Mouse (Mus musculus): ENCODE measurements at regions not wholly inside any gene's neighbourhood (a gene's known extent, or its start where the extent isn't known, plus 50 kb on each side); places are given as distances from the start of the nearest gene placed in this dataset.

DNA sequence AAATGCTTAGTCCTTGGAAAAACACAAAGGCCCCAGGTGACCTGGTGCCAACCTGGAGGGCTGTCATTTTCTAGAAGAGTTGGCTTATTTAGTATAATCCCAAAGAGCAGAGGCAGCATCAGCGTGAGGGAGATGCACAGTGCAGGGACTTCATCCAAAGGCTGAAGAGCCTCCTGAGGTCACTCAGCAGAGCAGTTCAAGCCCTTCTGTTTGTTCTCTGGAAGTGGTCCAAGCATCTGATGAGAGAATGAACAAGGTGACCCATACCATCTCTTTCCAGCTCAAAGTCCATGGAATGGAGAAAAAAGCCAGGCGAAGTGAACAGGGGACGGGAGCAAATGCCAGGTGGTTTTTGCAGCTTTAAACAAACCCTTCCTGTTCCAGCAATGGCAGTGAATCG, 695.9 kb downstream of the Diaph3 start:
- no peak for ATAC-seq (replicated peaks; ENCODE audit: low FRiP score, low TSS enrichment, poor library complexity, severe bottlenecking)

DNA sequence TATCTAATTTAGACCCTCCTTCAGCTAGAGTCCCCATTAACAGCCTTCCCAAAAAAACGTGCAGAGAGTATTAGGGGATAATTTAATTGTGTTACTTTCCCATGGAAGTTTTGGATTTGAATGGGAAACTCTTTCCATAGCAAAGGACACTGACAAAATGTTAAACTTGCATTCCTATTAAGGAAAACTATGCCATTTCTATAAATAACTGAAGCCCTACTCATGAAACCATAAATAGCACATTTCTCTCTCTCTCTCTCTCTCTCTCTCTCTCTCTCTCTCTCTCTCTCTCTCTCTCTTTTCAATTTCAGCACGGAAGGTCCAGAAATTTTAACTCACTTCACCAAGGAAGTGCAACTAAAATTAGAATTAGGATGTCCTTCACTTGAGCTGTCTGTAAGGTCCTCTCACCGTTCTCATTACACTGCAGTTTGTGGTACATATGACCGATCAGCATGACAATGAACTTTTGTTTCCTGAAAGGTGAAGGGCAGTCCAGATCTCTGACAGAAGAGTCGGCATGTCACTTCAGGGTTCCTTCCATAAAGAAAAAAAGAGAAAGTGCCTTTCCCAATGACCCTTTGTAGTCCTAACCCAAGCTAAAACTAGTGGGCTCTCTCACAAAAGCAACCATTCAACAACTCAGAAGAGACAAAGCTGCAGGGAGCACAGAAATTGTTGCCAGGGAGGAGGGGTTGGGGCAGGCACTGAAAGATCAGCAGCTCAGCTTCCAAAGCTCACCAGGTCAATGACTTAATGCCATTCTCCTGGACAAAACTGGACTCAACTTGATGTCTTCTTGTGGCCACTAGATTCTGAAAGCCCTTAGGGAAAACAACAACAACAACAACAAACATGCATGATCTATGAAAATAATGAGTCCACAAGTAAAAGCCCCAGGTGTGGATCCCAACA, 696.9 kb downstream of the Diaph3 start:
- no peak for ATAC-seq (replicated peaks; ENCODE audit: low FRiP score, low TSS enrichment, poor library complexity, severe bottlenecking)

DNA sequence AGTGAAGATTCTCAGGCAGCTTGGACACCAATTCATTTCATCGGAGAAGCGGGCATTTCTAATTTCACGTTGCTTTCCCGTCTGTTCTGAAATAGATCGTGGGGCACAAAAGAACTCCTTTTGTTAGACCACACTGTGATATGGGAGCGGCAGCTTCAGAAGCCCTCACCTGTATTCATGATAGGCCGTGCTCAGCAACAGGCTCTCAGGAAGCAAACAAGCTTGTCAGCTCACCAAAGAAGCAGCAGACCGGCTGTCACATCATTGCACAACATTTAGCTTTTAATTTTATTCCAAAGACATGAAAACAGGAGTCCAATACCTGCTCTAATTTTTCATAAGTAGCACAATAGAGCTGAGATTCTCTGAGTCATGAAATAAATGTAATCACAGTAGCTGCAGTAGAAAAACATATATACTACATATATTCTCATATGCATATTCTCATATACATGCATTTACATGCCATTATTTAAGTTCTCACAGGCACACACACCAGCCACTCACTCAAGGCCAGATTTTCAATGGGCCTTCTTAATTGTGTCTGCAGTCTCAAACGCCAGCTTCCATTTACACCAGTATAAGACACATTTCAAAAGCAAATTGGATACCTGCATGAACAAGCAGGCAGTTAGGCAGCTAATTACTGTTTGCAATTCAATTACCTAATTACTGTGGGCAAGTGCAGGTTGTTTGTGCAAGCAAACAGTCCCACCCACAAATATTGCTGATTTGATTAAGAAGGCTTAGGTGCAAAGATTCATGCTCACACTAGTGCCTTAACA, 698.9 kb downstream of the Diaph3 start:
- no peak for ATAC-seq (replicated peaks; ENCODE audit: low FRiP score, low TSS enrichment, poor library complexity, severe bottlenecking)

DNA sequence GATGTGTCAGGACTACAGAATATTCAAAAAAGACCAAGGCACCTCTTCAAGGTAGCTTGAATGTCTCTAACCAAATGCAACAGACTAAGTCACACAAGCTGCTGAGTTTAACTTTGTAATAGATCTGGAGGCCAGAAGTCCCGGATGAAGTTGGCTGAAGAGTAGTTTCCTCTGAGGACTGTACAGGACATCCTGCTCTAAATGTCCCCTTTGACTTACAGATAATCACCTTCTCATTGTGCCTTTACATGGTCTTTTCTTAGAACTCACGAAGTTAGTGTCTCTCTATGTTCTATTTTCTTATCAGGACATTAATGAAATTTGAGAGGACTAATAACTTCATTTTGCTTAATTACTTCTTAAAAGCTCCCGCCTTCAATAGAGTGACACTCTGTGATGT, 703.7 kb downstream of the Diaph3 start:
- no peak for ATAC-seq (replicated peaks; ENCODE audit: low FRiP score, low TSS enrichment, poor library complexity, severe bottlenecking)

DNA sequence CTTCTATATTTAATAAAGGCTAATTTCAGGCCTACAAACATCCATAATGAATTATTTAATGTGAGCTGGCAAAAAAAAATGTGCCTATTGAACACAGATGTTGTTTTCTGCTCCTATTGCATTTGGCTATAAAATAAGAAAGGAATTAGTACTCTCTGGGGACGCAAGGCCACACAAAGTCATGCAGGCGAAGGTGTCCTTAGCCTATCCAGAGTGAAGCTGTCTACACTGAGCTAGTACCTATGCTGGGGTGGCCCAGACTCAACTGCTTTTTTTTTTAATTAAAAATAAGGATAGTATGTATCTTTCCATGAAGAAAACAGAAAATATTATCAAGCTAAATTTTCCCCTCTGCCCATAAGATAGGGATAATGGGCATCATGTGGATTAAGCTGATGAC, 705.7 kb downstream of the Diaph3 start:
- ATAC-seq (replicated peaks; ENCODE audit: low FRiP score, low TSS enrichment, poor library complexity, severe bottlenecking), result no peak

DNA sequence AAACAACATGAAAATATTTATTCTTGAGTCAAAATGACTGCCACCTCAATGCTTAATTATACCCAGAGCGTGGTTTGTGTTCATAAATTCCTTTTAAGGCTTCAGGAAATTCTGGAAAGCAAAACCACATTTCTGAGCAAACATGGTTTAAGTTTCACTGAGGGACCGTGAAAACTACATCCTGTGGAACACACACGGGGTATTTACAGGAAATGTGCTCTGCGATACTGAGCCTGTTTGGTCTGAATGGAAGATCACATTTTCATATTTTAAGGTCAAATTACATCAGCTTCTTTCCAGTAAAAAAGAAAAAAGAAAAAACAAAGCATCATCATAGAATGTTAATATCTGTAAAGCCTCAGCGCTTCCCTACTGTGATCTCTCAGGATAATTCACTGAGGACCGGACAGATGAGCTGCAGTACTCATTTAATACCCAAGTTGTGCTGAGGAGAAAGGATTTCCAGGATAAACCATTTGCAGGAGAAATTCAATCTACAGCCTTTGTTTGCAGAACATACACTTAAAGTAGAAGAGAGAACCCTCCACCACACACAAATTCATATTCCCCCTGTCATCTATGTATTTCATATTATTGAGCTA, 709.7 kb downstream of the Diaph3 start:
- no peak for ATAC-seq (replicated peaks; ENCODE audit: low FRiP score, low TSS enrichment, poor library complexity, severe bottlenecking)

DNA sequence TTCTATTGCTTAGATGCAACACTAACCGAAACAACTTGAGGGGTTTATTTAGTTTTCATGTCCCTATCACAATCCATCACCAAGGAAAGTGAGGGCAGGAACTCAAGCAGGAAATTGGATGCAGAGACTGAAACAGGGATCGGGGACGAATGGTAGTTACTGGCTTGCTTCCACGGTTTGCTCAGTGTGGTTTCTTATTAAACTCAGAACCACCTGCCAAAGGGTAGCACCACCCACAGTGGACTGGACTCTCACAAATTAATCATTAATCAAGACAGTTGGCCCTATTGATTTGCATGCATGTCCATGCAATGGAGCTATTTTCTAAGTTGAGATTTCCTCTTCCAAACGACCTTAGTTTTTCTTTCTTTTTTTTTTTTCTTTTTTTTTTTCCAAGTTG, 719.2 kb downstream of the Diaph3 start:
- no peak for ATAC-seq (replicated peaks; ENCODE audit: low FRiP score, low TSS enrichment, poor library complexity, severe bottlenecking)

DNA sequence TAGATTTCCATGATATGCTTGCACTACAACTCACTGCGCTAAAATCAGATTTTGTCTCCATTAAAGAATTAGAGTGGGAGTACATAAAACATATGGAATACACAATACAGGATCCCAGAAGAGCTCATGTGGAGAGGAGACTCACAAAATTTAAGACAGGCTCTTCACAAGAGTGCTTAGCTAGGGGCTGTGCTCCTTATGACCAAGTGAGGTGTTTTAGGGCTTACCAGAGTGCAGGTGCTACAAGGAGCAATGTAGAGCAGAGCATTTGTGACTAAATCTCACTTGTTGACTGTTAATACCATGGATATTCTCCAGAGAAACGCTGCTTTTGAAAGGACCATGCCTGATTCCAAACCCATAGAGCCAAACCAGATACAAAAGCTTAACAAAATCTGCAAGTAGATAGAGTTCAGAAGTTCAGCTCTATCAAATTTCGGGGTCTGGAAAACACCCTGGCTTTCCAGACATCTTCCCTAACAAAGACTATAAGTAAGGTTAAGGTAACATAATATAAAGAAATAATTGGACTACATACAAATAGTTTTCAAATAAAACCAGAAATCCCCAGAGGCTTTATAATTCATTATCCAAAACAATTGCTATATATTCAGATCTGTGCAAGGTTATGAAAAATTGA, 721.0 kb downstream of the Diaph3 start:
- no peak for ATAC-seq (replicated peaks; ENCODE audit: low FRiP score, low TSS enrichment, poor library complexity, severe bottlenecking)

DNA sequence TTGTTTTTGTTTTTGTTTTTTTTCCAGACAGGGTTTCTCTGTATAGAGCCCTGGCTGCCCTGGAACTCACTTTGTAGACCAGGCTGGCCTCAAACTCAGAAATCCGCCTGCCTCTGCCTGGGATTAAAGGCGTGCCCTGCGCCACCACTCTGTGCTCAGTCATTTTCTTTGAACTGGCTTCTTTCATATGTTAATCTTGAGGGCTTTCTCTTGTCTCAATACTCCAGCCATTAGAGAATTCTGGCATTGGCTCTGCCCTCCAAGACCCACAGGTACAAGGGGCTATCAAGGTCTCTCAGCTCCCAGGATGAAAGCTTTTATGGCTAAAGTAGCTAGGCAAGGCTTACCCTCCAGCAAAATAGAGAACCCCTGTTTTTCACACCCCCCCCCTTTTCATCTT, 744.2 kb downstream of the Diaph3 start:
- ATAC-seq (replicated peaks; ENCODE audit: low FRiP score, low TSS enrichment, poor library complexity, severe bottlenecking), result no peak

DNA sequence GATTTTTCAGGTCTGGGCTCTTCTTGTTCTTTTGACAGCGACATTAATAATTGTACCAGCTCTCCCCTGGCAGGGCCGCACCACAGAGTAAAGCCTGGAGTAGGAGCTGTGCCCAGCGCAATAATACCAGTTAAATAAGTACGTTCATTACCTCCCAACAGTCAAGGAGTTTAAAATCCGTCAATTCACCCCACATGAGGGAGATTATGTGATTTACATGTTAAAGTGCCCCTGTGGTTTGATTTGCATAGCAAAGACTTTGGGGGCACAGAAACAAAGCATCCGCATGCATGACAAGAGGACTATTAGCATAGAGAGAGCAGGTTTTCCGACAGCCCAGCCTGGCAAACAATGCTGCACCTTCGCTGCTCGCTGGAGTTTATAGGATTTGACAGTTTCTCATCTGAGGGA, 745.1 kb downstream of the Diaph3 start:
- no peak for ATAC-seq (replicated peaks; ENCODE audit: low FRiP score, low TSS enrichment, poor library complexity, severe bottlenecking)

DNA sequence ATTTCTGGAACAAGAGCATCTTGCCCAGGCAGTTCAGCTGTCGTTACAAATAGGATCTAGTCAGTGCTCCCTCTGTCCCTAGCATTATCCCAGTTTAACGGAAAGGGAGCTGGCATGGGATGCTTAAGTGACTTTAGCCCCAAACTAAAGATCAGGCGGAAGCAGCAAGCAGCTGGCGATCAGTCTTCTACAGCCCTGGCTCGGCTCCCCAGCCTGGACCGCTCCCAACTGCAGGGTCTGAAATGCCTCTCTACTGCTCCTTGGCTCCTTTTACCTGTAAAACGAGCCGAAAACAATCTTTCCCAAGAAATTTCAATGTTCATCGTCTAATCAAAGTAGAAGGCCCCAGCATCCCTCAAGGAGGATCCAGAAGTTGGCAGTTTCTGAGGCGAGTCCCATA, 745.5 kb downstream of the Diaph3 start:
- no peak for ATAC-seq (replicated peaks; ENCODE audit: low FRiP score, low TSS enrichment, poor library complexity, severe bottlenecking)

DNA sequence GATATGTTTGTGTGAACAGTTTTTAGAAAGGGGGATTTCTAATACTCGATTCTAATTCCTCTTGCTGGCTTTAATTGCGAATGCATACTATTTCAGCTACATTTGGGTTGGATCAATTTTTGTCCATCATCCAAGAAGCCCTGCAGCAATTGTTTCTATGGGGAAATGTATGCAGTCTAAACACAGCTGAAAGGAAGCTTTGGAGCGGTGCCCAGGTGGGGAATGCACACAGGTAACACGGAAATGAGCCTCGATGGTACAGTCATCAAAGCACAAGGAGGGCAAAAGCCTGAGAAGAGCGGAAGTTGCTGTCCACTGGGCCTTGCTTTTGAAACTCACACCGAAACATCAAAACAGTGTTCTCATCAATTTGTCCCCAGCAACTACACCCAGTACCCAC, 746.0 kb downstream of the Diaph3 start:
- no peak for ATAC-seq (replicated peaks; ENCODE audit: low FRiP score, low TSS enrichment, poor library complexity, severe bottlenecking)

DNA sequence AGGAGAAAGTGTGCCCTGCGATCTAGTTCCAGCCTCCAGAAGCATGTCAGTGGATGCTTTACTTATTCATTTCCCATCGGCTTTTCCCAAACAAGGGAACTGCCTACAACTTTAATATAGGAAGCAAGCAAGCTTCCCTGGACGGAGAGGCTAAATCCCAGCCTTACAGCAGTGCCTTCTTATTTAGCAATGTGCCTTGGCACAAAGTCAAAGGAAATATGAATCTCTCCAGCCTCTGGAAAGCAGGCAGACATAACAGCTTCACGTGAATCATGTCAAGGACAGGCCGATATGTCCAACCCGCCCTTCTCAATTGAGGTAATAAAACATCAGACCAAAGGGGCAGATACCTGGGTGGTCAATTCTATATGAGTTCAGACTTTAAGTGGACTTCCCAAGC, 755.9 kb downstream of the Diaph3 start:
- ATAC-seq (replicated peaks; ENCODE audit: low FRiP score, low TSS enrichment, poor library complexity, severe bottlenecking), result no peak

DNA sequence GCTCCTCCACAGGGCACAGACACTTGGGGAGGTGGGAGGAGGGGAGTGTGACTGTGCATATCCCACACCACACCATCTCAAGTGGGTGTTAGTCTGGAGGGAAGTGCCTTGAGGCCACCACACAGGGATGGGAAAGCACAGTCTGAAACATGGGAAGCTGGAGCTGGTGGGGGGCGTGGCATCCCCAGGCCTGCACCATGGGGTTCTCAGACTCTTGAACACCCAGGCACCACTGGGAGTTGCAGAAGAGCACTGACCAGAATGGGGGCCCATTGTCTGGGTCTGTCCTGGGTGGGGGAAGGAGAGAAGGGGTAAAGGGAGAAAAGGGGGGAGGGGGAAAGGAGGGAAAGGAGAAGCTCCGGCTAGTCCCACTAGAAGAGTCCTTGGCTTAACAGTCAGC, 776.0 kb downstream of the Diaph3 start:
- no peak for ATAC-seq (replicated peaks; ENCODE audit: low FRiP score, low TSS enrichment, poor library complexity, severe bottlenecking)

DNA sequence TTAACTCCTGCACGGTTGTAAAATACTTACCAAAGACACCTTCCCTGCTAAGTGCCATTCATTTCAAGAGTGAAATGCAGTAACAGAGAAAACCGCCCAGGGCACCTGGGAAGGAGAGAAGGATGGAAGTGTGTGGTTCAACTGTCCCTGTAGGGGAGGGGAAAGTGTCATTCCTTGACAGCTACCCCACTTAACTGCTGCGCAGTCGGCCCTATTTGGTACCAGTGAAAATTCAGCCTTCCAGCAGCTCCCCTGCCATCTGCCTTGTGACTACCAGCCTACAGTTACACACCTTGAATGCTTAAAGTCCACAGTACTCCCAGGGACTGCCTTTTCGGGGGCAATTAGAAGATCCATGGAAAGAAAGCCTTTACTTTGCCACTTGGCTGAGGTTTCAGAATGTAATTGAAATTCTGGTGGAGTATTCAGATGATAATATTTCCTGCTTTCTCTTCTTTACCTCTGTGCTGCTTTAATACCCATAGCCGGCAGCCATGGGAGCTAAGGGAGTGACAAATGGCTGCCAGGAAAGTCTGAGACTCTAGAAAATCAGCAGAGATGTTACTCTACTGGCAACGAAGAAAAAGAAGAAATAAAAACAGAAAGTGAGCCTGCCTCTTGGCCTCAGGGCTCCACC, 780.5 kb downstream of the Diaph3 start:
- no peak for ATAC-seq (replicated peaks; ENCODE audit: low FRiP score, low TSS enrichment, poor library complexity, severe bottlenecking)

DNA sequence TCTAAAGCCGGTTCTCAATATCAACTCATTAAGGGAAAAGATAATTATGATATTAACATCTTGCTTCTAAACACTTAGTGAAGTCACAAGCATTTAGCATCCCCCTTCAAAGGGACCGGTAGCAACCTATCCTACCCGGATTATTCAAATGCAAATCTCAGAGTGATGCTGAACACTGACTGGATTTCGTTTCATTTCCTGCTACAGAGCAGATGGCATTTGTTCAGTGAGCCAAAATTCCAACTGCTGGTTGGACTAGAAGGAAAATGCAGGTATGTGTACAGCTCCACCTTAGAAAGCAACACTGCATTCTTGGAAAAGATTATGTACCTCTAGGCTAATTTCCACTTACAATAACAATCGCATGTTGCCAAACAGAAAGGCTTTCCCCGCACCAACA, 782.5 kb downstream of the Diaph3 start:
- no peak for ATAC-seq (replicated peaks; ENCODE audit: low FRiP score, low TSS enrichment, poor library complexity, severe bottlenecking)

DNA sequence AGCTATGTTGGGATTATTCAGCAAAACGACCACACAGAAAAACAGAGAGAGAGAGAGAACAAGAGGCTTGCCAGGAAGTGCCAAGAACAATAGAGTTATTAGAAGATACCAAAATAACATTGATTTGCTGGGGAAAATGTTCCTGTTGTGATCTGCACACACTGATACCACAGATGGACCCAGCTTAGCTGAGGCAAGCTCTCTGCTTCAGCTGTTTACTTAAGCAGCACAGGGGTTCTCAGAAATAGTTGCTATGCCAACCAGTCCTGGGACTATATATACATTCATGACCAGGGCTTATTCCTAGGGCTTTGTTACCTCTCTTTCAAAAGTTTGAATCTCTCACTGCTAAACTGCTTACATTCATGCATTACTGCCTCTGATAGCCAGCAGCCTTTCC, 790.5 kb downstream of the Diaph3 start:
- no peak for ATAC-seq (replicated peaks; ENCODE audit: low FRiP score, low TSS enrichment, poor library complexity, severe bottlenecking)

DNA sequence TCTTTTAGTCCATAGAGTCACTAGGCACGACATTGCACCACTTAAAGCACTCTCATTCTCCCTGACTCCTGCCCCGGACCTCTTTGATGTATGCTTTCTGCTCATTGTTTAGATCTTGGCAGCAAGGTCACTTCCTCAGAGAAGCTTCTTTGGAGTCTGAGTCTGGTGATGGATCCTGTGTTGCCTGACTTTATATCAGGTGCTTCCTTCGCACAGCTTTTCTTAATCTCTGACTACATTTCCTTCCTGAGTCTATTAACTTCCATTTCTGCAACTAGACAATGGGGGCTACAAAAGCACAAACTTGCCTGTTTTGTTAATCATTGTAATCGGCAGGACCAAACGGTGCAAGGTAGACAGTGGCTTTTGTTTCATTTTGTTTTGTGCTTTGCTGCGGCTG, 802.0 kb downstream of the Diaph3 start:
- no peak for ATAC-seq (replicated peaks; ENCODE audit: low FRiP score, low TSS enrichment, poor library complexity, severe bottlenecking)

DNA sequence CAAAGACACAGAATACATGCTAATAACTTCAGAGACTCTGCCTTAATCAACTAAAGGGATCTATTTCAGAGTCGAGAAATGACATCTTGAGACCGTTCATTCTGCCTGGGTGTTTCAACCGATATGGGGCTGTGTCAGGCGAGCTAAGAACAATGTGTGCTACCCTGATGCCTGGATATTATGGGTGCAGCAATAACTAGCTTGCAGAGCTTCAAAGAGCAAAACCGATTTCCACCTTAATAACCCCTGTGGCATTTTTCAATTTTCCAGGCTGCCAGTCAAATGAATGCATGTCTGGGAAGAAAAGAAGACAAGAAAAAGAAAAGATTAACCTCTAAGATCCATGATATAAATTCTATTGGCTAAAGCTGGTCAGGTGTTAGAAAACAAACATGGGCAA, 804.0 kb downstream of the Diaph3 start:
- ATAC-seq (replicated peaks; ENCODE audit: low FRiP score, low TSS enrichment, poor library complexity, severe bottlenecking), result no peak

DNA sequence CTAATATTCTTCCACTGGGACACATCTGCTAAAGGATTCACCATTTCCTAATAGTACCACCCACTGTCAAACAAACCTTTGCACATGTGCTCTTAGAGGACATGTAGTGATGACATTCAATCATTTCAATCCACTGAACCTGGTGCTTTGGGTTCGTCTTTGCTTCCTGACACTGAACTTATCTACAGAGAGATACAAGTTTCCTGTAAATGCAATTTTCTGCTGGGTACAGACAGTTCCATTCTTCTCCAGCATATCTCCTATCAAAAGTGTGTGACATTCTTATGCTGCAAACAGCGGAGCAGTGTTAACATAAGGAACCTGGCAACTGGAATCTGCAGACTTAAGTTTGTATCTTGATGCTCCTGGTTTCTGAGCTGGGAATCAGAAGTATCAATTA, 805.8 kb downstream of the Diaph3 start:
- no peak for ATAC-seq (replicated peaks; ENCODE audit: low FRiP score, low TSS enrichment, poor library complexity, severe bottlenecking)
